Mouse (Mus musculus) neural tube, embryonic 14.5 days (tissue): ENCODE results near the gene Zbtb3. TPM values are rescaled to one million over a fixed set of nuclear protein-coding genes. Genes with fewer than 3 reads are reported as not detected.
"Not testable (repeated sequence)": the region's sequence is repeated elsewhere in the genome, so short reads cannot be mapped to it uniquely, and the experiment has no call there.

Experiments used
- ATAC-seq: fragments of 200-750 bp; cut with Nextera tagmentation; 2 replicates; pipeline ENCODE4 v1.8.0; 2017; ENCODE audit warnings: low read depth, mild to moderate bottlenecking, moderate TSS enrichment, moderate library complexity
- H3K27ac ChIP-seq: fragments of 300-500 bp; sonication (generic); 2 replicates; pipeline ENCODE4 v1.5.1; 2014; ENCODE audit warnings: low read depth, mild to moderate bottlenecking, control low read depth, low read length, moderate library complexity, mixed read lengths
- H3K27me3 ChIP-seq: fragments of 300-500 bp; sonication (generic); 2 replicates; pipeline ENCODE4 v1.6.1; 2014; ENCODE audit warnings: low read length; ENCODE audit not compliant: control insufficient read depth, insufficient read depth
- H3K36me3 ChIP-seq: fragments of 300-500 bp; sonication (generic); 2 replicates; pipeline ENCODE4 v1.6.1; 2014; ENCODE audit warnings: low read length, mixed read lengths; ENCODE audit not compliant: control insufficient read depth, insufficient read depth
- H3K4me1 ChIP-seq: fragments of 300-500 bp; sonication (generic); 2 replicates; pipeline ENCODE4 v1.6.1; 2014; ENCODE audit warnings: low read length; ENCODE audit not compliant: control insufficient read depth, insufficient read depth
- H3K4me2 ChIP-seq: fragments of 300-500 bp; sonication (generic); 2 replicates; pipeline ENCODE4 v1.6.1; 2014; ENCODE audit warnings: mild to moderate bottlenecking, low read depth, low read length, control low read depth
- H3K4me3 ChIP-seq: fragments of 300-500 bp; sonication (generic); 2 replicates; pipeline ENCODE4 v1.5.1; 2014; ENCODE audit warnings: low read depth, low read length, control low read depth, mixed read lengths
- H3K9ac ChIP-seq: fragments of 300-500 bp; sonication (generic); replicated peaks from 2 replicates; pipeline ENCODE4 v1.6.1; 2014; ENCODE audit warnings: low read depth, mild to moderate bottlenecking, control low read depth, low read length, mixed read lengths
- H3K9me3 ChIP-seq: fragments of 300-500 bp; sonication (generic); 2 replicates; pipeline ENCODE4 v1.6.1; 2016; ENCODE audit warnings: low read length; ENCODE audit not compliant: control insufficient read depth
- WGBS: fragments of 180-500 bp; shearing (Covaris S2); extraction: QIAGEN DNeasy Blood & Tissue Kit; methylation state at CpG from one replicate; pipeline ENCODE4 v1.1.7; 2014; 5-methylcytosine and 5-hydroxymethylcytosine counted together
- polyA plus RNA-seq: library from polyadenylated mRNA; unstranded; fragments of >200 nt; fragmentation: Nextera tagmentation; extraction: Ambion mirVana; gene quantifications from 2 replicates; pipeline ENCODE4 v1.2.1, GENCODE M21; 2014

Zbtb3 gene
- polyA plus RNA-seq, 1 experiment from 2014 or later = 7.1 TPM

GRCm38 (mm10) chr19:8831262-8831661 is 28.9 kb downstream of the Zbtb3 start:
- H3K36me3 ChIP-seq = peaks cover 78% of the 10 kb centered on the region
- no peak overlapping the region for H3K27ac ChIP-seq
- H3K4me3 ChIP-seq = no peak overlapping the region
- ATAC-seq = no peak
- no peaks in the 10 kb centered on the region for H3K4me1 ChIP-seq
- H3K9ac ChIP-seq = no peak overlapping the region
- no peaks in the 10 kb centered on the region for H3K27me3 ChIP-seq
- H3K9me3 ChIP-seq = no peaks in the 10 kb centered on the region
- H3K4me2 ChIP-seq = no peak overlapping the region
- WGBS = 83% methylated on average over 11 of the region's 11 CpGs

- Histone ChIP-seq H3K9me3 (no peaks in the 10 kb centered on the region), H3K27ac (no peak overlapping the region), H3K4me2 (no peak overlapping the region)
These were observed 30.6 kb downstream of the Zbtb3 start for GRCm38 (mm10) chr19:8832971-8833370.

DNA sequence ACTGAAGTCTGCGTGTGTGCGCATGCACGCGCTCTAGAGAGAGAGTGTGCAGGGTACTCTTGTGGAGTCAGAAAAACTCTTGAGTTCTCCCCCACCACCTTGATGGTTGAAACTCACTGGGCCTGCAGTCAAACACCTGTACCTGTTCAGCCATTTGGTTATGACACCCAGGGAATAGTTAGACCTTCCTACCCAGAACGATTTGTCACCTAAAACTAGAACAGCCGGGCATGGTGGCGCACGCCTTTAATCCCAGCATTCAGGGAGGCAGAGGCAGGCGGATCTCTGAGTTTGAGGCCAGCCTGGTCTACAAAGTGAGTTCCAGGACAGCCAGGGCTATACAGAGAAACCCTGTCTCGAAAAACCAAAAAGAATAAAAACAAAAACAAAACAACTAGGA is 34.0 kb downstream of the Zbtb3 start:
- not testable (repeated sequence) for H3K27me3 ChIP-seq, H3K4me3 ChIP-seq
- peak overlapping the region; percentile 66; the same call in 1 of the 2 replicates for H3K4me2 ChIP-seq

More at GRCm38 (mm10) chr19:8832971-8833370, 30.6 kb downstream of the Zbtb3 start:
- Histone ChIP-seq H3K36me3 (peaks cover 61% of the 10 kb centered on the region), H3K4me3 (no peak overlapping the region), H3K27me3 (no peaks in the 10 kb centered on the region), H3K4me1 (no peaks in the 10 kb centered on the region), H3K9ac (no peak overlapping the region)
- no peak for ATAC-seq
- WGBS = 96% methylated on average over 4 of the region's 4 CpGs

GRCm38 (mm10) chr19:8837251-8837791 is 35.0 kb downstream of the Zbtb3 start, which contains the start of gene Bscl2:
Gene Bscl2 (plus strand): TSS chr19:8837467.
- WGBS = under 1% methylated on average over 37 of the region's 38 CpGs
- ATAC-seq = peak; percentile 64
- H3K4me3 ChIP-seq = peak within 1 kb of the TSS; percentile 72

More for the DNA sequence above, 34.0 kb downstream of the Zbtb3 start:
- Histone ChIP-seq H3K36me3 (peaks cover 28% of the 10 kb centered on the region), H3K4me1 (peaks cover 16% of the 10 kb centered on the region)
- not testable (repeated sequence) for ATAC-seq, H3K27ac ChIP-seq, H3K9me3 ChIP-seq, H3K9ac ChIP-seq
- 97% methylated on average over 10 of the region's 10 CpGs for WGBS

GRCm38 (mm10) chr19:8838041-8838730 is 35.8 kb downstream of the Zbtb3 start:
- peak; percentile 0; the same call in 1 of the 2 replicates for ATAC-seq
- WGBS = 15% methylated on average over 15 of the region's 15 CpGs
- no peaks in the 10 kb centered on the region for H3K27me3 ChIP-seq
- peaks cover 18% of the 10 kb centered on the region for H3K36me3 ChIP-seq
- peaks cover 17% of the 10 kb centered on the region for H3K4me1 ChIP-seq
- H3K4me3 ChIP-seq = peak overlapping the region; percentile 72
- H3K9me3 ChIP-seq = no peaks in the 10 kb centered on the region
- peak overlapping the region; percentile 86 for H3K9ac ChIP-seq
- H3K4me2 ChIP-seq = peak overlapping the region; percentile 66
- peak overlapping the region; percentile 97 for H3K27ac ChIP-seq

More at GRCm38 (mm10) chr19:8837251-8837791, 35.0 kb downstream of the Zbtb3 start, which contains the start of gene Bscl2:
- peak within 1 kb of the TSS; percentile 86 for H3K9ac ChIP-seq
- peaks cover 17% of the 10 kb centered on the region for H3K4me1 ChIP-seq
- H3K4me2 ChIP-seq = peak within 1 kb of the TSS; percentile 66
- H3K9me3 ChIP-seq = no peaks in the 10 kb centered on the region
- peaks cover 20% of the 10 kb centered on the region for H3K36me3 ChIP-seq
- no peaks in the 10 kb centered on the region for H3K27me3 ChIP-seq
- H3K27ac ChIP-seq = peak within 1 kb of the TSS; percentile 97

DNA sequence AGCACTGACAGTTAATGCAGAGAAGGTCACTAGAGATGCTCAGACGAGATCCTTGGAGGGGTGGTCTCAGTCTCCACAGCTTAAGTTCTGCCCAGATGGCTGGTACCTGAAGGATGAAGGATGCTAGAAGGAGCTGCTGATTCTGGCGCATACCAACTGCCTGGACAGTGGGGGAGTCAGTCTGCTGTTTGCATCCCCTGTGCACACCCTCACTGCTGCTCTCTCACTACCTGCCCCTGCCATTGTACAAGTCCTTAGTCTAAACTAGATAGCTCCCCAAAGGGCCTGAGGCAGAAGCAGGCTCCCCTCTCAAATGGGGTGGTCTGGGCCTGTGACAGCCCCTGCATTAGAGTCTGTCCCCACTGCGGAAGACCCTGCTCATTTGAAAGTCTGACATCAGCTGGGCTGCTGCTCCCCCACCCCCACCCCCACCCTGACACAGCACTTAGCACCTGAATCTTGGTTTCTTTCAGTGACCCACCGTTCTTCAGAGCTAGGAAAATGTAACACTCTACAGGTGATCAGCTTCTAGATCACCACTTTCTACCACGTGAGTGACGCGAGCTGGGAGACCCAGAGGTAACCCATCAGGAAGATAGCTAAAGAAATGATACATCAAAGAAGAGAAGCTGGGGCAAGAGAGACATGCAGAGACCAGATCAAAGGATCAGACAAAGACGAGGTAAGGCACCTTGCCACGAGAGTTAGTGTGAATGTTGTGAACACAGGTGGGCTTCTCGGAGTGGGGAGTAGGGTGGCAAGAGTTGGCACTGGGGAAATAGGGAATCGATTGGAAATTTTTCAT is 37.0 kb downstream of the Zbtb3 start, which contains the start of gene Gng3:
Gene Gng3, minus strand, starts transcription at position 92 of the 805 bp plus-strand sequence.
- H3K4me1 ChIP-seq = peaks cover 17% of the 10 kb centered on the region
- H3K36me3 ChIP-seq = peaks cover 10% of the 10 kb centered on the region
- H3K27ac ChIP-seq = peak within 1 kb of the TSS; percentile 97
- peak within 1 kb of the TSS; percentile 86 for H3K9ac ChIP-seq
- H3K4me3 ChIP-seq = peak within 1 kb of the TSS; percentile 72
- H3K27me3 ChIP-seq = no peaks in the 10 kb centered on the region
- peak within 1 kb of the TSS; percentile 66 for H3K4me2 ChIP-seq
- whole genome bisulfite sequencing = 43% methylated on average over 11 of the region's 11 CpGs
- ATAC-seq = peak; percentile 92
- H3K9me3 ChIP-seq = no peaks in the 10 kb centered on the region

DNA sequence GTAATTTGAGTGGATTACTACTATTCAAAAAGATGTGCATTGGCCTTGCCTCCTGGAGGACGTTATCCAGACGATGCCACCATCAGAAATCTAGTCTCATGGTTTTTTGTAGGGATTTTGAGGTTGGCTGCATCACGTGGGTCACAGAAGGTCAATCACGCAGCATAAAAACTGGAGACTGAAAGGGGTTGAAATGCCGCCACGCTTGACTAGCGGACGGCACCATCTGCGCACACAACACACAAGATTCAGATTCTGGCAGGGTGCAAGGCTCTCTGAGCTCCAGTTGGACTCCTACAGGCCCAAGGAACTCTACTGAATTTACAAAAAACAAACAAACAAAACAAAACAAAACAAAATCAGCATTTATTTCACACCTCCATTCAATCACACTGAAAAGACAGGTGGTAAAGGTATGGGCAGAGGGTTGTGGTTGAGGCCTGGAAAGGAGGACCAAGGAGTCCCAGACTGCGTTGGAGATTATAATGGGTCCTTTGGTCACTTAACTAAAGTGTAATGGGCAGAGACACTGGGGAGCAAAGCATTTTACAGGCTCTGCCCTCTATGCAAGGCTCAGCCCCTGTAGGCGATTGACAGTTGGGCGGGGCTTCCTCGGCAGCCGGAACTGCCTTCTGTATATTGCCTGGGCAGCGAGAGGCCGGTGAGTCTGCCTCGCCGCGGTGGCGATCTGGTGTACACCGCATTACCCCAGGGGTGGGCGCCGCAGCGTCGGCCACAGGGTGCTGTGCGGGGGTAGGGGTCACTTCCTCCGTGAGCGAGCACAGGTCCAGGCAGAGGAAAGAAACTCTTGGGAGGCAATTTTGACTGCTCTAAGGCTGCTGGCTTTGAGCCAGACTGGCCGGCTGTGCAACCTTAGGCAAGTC is 37.8 kb downstream of the Zbtb3 start:
- Histone ChIP-seq H3K36me3 (peaks cover 5% of the 10 kb centered on the region), H3K4me2 (peak overlapping the region; percentile 66), H3K9me3 (no peaks in the 10 kb centered on the region), H3K4me3 (peak overlapping the region; percentile 72), H3K4me1 (peaks cover 17% of the 10 kb centered on the region), H3K27ac (peak overlapping the region; percentile 97), H3K27me3 (no peaks in the 10 kb centered on the region), H3K9ac (peak overlapping the region; percentile 67)
- ATAC-seq = peak; percentile 7; the same call in 1 of the 2 replicates
- WGBS = 16% methylated on average over 29 of the region's 29 CpGs

DNA sequence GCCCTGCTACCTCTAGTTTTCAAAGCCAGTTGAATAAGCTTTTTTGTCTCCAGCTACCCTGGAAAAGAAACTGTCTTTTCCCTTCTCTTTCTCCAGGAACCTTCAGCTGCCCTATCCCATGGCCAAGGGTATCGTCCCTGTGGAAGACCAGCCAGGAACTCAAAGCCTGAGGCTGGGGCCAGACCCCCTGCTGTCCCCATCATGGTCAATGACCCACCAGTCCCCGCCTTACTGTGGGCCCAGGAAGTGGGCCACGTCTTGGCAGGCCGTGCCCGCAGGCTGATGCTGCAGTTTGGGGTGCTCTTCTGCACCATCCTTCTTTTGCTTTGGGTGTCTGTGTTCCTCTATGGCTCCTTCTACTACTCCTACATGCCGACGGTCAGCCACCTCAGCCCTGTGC is 38.7 kb downstream of the Zbtb3 start:
- Histone ChIP-seq H3K36me3 (peaks cover 10% of the 10 kb centered on the region), H3K4me2 (peak overlapping the region; percentile 66), H3K4me1 (peaks cover 17% of the 10 kb centered on the region), H3K9me3 (no peaks in the 10 kb centered on the region), H3K9ac (peak overlapping the region; percentile 67), H3K4me3 (peak overlapping the region; percentile 72), H3K27ac (no peak overlapping the region), H3K27me3 (no peaks in the 10 kb centered on the region)
- no peak for ATAC-seq
- WGBS = 91% methylated on average over 7 of the region's 7 CpGs
